Mouse (Mus musculus): Measurements from ENCODE around the gene Txndc8.

The Txndc8 gene

DNA sequence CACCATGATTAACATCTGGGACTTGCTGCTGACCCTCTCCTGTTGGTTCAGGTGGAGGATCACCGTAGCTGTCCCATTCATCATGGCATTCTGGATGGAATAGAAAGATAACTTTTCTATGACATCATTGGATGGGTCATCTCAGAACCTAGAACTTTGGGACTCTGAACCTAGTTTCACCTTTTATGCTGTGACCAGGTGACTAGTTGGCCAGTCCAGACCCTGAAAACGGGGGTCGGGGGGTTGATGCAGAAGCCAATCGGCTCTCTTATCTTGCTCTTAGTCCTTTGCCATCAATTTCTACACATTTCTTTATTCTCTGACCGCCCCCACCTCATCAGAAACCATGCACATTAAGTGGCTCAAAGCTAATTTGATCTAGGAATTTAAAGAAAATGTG is at the start of gene Txndc8:
Gene Txndc8, minus strand, starts transcription at position 101 of the 400 bp plus-strand sequence.
- DNase-seq (ENCODE audit: low read depth, low spot score), result no peak

DNA sequence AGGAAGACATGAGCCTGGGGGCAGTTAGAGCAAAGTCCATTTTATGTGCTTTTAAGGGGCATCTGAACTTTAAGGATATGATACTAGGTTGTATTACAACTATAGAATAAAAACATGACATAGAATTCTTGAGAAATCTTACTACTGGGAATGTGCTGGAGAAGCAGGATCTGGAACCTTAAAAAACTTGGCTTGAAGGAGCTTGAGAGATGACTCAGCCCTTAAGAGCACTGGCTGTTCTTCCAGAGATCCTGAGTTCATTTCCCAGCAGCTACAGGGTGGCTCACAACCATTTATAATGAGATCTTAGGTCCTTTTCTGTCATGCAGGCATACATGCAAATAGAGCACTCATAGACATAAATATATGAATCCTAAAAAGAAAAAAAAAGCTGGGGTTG is 46.7 kb upstream of the Txndc8 start:
- DNase-seq (ENCODE audit: low read depth, low spot score), result no peak

DNA sequence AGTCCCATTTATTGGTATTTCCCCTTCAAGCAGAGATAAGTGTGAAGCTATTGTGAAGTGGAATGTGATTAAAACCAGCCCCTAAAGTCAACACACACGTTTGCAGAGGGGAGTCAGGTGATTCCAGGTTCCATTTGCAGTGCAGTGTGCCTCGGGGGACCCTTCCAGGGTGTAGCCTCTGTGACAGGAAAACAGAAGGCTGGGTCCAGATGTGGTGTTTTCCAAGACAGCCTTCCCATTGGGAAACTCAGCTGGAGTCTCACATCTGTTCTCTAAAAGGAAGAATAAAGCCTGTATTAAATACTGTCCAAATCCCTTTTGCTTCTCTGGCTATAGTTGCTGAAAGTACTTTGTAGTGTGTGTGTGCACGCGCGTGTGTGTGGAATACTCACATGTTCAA is 45.5 kb upstream of the Txndc8 start:
- DNase-seq (ENCODE audit: low read depth, low spot score), result no peak

DNA sequence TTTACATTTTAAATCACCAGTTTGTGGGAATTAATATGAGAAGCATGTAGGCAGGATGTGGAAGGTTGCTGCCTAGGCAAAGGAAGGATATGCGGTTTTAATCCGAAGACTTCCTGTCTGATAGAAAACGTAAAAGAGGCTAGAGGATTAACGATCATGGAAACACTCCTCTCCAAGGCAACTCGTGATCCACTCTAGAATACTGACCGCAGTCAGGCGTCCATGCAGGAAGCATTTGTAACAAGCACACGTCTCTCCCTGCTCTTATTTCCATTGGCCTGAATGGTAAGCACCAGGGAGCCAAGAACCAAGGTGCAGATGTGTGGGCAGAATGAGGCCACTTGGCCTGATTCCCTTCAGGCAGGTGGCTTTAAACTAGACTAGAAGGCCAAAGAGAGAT is 41.8 kb upstream of the Txndc8 start:
- no peak for DNase-seq (ENCODE audit: low read depth, low spot score)

DNA sequence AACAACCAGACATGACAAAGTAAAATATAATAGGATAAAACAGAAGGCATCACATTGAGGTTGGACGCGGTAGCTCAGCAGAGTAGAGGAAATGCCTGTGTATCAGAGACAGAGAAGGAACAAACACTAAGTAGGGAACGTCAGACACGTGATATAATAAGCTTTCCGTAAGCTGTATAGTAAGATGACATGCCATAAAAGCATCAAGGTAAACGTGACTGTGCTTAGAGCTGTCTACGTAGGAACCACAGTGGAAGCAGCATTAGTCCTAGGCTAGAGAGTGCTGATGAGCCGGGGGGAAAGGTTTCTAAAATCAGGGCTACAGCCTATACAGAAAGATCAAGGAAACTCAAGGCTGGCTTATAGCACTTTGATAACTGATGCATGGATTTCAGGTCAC is 41.4 kb upstream of the Txndc8 start:
- no peak for DNase-seq (ENCODE audit: low read depth, low spot score)

DNA sequence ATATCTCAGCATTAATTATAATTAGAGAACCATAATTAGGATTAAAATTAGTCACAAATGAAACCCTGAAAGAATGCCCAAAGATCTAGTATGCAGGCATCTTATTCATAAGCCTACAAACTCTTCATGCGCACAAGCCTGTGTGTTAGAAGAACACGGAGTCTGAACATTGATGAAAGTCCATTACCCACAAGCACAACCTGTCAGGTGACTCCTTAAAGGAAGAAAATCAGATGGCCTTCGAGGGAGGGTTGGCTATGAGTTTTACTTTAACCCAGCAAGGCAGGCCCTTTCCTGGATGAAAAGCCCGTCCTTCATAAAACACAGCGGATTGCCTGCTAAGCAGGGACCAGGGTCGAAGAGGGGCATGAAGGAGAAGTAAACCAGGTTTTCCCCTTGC is 35.9 kb upstream of the Txndc8 start:
- DNase-seq (ENCODE audit: low read depth, low spot score), result no peak

DNA sequence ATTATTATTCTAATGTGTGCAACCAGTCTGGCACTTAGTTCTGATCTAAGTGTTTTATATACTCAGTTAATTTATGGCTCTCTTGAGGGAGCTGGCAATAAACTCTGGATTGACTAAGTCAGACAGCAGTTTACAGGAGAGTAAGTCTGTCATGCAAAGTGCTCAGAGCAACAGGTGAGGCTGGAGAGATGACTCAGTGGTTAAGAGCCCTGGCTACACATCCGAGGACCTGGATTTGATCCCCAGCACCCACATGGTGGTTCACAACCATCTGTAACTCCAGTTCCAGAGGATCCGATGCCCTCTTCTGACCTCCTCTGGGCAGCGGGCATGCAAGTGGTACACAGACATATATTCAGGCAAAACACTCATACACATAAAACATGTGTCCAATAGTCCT is 35.4 kb upstream of the Txndc8 start:
- no peak for DNase-seq (ENCODE audit: low read depth, low spot score)

DNA sequence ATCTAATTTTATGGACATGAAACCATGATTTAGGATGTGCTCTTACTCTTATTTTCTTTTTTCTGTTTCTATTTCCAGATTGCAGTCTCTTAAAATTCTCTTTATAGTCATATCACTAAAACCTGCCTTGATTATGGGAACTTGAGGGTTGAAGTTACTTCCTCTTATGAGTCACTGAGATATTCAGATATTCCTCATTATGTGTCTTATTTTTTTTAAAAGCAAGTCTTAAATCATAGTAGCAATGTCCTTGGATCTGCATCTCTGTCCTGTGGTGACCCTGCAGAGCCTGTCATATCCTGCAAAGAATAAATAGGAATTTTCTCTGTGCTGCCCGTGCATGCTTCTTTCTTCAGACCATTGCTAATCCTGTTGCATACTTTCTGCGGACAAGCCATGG is 31.2 kb upstream of the Txndc8 start:
- DNase-seq (ENCODE audit: low read depth, low spot score), result no peak

DNA sequence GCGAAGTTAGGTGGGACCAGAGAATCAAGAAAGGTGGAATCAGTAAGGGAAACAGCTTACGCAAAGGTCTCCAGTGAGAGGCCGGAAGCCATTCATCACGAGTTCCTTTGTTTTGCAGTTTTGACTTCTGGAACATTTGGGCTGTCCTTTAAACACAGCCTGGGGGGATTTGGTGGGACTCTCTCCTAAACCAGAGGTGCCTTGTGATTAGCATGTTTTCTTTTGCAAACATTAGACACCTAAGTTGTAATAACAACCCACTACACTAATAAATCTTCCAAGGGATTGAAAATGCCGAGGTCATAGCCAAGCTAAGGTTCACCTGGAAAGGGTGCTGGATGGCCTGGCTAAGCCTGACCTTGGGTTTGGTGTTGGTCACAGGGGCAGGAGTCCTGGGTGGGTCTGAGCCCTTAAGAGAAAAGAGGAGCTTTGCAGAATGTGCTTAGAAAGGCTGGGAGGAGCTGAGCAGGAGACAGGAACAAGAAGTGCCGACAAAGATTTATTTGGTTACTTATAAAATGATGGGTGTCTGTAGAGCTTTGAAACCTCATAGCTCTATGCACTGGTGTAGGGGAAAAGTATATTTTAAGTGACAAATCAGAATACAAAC is 28.3 kb upstream of the Txndc8 start:
- peak; percentile 91 for DNase-seq (ENCODE audit: low read depth, low spot score)

DNA sequence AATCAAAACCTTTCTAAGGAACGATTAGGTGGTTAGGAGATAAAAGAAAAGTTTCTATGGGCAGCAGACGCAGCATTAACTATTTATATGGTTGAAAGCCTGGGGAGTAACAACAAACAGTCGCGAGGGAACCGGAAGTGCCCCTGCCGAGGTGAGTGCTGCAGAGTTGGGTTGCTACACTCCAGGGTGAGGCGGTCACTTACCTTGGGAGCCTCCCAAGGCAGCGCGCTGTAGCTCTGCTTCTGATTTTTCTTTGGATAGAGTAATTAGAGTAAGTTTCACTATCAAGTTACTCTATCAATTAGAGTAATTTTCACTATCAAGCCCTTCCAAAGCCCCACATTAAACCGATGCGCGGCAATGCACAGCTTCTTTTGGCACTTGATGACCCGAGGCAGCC is 25.7 kb upstream of the Txndc8 start:
- DNase-seq (ENCODE audit: low read depth, low spot score), result peak; percentile 12

DNA sequence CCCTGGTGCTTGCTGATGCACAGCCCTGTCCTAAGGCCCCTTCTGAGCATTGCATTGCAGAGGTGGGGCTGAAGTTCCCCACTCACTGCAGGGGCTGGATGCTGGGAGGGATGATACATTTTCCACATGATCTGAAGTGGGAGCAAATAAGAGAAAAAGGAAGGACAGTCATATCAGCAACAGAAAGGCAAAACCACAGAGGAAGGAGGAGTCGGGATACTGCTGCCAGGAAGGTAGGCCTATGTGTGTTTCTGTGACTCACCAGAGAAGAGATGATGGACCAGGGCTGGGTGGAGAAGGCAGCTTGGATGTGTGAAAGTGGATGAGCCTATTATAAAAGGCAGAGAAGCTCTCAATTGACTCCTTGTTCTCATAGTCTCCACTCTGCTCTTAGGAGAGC is 23.8 kb upstream of the Txndc8 start:
- DNase-seq (ENCODE audit: low read depth, low spot score), result no peak

DNA sequence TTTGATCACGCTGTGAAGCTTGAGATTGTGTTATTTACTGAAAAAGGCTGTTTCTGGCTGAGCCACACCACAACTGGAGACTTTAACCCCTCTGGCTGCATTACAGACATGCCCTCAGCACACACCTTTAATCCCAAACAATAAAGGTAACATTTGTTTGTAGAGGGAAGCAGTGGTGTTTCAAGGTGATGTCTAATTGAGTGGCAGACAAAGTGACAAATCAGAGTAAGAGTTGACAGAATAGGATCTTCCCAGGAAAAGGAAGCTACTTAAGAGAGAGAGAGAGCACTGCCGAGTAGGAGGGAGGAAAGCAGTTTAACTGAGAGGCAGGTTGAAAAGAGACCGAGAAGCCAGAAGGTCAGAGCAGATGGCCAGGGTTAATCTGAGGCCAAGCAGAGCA is 5.4 kb downstream of the Txndc8 start:
- no peak for DNase-seq (ENCODE audit: low read depth, low spot score)

DNA sequence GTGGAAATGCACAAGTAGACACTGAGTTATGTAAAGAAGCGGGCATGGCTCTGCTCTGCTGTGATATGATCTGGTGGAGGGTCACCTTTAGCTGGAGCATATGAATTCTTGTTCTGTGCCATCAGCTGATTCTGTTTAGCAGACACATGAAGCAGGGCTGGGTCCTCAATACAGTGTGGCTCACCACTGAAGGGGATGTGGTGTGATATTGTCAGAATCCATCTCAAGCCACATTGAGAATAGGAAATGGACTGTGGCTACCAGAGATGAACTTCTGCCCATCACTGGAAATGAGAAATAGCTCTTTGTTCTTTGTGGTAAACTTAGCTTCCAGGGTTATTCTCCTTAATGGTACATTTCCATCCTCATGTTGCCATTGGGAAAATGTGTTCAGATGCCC is 17.5 kb downstream of the Txndc8 start:
- no peak for DNase-seq (ENCODE audit: low read depth, low spot score)

DNA sequence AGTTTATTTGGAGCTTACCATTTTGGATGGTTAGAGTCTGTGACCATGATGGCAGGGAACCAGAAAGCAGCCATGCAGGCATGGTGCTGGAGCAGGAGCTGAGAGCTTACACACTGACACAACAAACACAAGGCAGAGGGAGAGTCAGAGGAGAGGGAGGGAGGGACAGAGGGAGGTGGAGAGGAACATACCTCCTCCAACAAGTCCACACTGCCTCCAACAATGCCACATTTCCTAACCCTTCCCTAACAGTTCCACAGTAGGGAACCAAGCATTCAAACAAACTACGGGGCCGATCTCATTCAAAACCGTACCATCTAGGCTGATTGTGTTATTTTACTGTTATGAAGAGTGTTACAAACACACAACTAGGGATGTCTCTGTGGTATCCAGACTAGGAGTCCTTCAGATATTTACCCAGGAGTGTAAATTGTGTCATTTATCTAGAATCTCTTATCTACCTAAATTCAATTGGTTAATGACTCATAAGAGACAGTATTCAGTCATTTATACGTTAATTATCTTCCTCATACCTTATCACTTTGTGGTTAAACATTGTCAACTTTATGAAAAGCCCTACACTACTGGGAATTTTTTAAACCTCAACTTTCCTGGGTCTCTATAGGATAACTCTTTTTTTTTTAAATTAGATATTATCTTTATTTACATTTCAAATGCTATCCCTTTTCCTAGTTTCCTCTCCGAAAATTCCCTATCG is 34.4 kb downstream of the Txndc8 start:
- no peak for DNase-seq (ENCODE audit: low read depth, low spot score)

DNA sequence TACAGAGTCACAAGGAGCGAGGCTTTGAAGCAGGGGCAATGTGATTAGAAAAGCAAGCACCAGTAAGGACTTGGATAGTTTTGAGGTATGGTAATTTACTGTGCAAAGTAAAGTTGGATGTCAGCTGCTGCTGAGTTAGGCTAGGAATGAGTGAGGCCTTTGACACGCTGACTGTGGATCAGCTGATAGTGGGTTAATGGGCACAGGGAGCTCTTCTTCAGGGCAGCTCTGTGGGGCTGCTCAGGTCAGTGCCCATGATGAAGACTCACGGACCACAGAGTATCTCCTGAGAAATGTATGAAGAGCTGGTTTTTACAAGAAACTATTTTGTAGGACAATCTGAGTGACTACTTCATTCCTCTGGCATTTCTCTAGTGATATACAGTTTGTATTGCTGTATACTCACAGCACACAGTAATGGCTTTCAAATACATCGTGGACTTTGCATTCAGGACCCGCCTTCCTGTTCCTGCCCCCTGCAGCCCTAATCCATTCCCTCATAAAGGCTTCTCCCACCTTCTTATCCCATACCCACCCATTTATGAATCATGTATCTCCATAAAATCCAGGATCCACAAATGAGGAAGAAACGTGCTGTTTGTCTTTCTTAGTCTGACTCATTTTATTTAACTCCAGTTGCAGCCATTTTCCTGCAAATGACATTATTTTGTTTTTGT is 35.2 kb downstream of the Txndc8 start:
- no peak for DNase-seq (ENCODE audit: low read depth, low spot score)

DNA sequence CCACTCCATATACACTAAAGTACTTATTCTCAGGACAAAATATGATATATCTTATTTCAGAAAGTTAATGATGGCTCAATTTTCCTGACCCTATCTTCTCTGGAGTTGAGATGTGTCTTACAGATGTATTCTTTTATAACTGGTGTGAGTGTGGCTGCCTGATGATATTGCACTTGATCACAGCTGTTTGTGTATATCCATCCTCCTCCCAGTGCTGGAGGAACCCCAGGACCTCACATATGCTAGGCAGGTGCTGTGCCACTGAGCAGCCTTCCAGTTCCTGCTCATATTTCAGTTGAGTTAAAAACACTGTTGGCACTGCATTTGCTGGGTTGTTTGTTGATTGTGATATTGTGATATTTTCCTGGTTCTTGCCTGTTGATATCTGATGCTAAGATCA is 38.6 kb downstream of the Txndc8 start:
- no peak for DNase-seq (ENCODE audit: low read depth, low spot score)

DNA sequence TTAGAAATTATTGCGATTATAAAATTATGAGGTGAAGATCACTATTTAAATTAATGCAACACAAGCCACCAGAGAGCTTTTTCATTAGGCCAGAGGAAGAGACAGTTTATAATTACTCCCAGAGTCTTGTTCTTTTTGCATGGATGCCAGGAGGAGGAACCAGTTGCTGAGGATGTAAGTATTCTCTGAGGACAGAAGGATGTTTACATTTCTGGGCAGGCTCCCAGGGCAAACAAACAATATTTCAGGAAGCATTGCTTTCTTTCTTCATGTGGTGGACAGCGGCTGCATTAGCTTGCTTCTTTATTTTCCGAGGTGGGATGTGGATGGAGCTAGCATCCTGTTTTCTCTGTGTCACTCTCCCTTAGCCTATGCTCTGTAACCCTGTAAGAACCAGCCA is 41.7 kb downstream of the Txndc8 start:
- DNase-seq (ENCODE audit: low read depth, low spot score), result no peak

DNA sequence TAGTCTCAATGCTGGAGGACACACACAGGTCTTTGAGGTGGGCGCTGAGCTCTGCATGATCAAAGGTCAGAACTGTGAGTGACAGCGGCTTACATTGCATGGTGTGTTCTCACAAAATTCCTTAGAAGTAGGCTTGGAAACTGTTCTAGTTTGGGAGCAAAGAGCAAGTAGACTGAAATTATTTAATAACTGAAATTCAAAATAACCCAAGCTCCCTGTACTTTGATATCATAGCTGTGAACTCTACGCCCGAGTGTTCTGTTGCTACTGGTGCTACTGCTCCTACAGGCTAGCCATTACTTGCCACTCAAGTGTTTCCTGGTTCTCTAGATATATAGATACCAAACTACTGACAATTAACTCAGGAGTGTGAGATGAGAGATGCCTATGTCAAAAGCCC is 43.4 kb downstream of the Txndc8 start:
- no peak for DNase-seq (ENCODE audit: low read depth, low spot score)

DNA sequence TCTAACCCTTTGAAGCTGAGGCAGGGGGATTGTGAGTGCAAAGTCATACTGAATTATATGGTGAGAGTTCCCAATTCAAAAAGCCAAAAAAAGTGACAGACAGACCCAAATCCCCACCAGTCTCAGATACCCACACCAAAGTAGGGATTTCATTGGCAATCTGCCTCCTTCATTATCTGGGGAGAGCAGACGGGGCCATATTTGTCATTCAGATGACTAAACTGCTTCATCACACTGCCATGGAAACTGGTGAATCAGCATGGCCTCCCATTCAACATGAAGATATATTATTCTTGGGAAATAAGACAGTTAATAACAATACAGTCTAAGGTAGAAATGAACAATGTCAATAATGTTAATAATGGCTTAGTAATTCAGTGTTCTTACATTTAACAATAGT is 44.8 kb downstream of the Txndc8 start:
- no peak for DNase-seq (ENCODE audit: low read depth, low spot score)

DNA sequence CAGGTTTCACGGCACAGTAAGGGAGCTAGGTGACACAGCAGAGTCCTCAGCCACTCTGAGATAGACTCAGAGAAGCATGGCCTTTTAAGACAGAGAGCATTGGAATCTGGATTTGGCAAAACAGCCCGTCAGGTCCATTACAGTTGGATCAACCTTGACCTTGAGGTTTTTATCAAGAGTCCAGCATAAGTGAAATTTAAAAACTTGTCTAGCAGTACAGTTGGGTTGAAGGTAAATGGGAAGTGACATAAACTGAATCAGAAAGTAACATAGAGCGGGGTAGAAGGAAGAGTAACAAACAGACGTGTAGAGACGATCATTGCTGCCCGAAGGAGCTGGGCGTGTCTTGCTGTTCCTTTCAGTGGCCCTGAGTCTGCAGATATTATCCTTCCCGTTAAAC is 49.9 kb downstream of the Txndc8 start:
- DNase-seq (ENCODE audit: low read depth, low spot score), result no peak

DNA sequence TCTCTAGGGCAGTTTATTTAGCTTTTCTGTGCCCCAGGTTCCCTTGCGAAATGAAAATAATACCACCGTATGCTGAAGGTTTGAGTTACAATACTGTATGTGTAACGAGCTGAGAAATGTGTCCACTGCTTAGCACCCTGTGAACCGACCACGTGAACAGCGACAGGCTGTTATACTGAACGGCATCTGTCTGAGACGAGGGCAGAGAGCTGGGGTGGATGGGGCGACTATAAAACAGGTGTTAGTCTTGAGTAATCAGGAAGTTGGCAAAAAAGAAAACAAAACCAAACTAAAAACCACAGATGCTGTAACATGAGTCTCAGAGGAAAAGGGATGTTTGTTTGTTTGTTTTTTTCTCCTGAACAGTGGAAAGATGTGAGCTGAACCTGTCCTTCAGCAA is 50.8 kb downstream of the Txndc8 start:
- no peak for DNase-seq (ENCODE audit: low read depth, low spot score)

DNA sequence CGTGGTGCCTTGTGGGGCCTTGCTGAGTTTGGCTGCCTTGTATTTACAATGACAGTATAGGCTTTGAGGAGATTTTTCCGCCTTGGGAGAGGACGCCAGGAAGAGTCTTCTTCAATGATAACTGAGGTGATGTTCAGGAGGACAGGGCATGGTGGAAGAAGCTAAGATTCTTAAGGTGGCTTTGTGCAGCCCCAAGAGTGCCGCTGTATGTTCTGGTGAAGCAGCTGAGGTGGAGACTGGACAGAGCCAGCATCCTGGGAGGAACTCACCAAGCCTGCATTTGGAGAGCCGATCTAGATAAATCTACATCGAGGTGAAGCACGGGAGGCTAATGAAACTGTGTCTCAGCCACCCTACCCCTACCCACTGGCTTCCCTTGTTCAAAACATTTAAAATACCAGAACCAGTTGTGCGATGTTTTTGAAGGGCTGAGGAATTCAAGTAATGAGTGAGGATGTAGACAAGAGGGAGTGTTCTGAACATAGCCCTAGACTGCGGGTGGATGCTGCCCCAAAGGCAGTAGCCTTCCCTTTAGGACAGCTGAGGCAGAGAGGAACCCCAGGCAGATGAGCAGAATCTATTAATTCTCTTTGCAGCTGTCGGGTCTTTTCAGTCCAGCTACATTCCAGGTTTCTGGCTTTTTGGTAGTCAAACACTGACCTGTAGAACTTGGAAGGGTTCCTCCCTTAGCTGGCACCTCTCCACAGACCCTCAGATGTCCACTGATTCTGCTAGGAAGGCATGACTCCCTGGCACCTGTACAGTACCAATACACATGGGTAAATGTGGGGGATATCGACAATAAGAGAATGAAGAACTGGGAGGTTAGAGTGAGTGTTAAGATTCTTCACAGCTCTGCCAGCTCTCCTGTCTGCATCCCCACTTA is 51.5 kb downstream of the Txndc8 start:
- DNase-seq (ENCODE audit: low read depth, low spot score), result peak; percentile 33
